In genomic region chr19:5089324-5089723, GRCm38 (mm10) we compare ENCODE assay signal across 9 mouse cellular contexts. TPM values are rescaled to one million over a fixed set of nuclear protein-coding genes. Genes with fewer than 3 reads are reported as not detected.
DNase-seq lines count a peak whose midpoint lies in the region; ATAC-seq and TF ChIP-seq lines count a peak whose summit lies in the region.
"Had no signal": no experiment of that assay in that cellular context is flagged by ENCODE, and none has a peak within 500 bp of the region (broad histone marks: within the 10 kb centered on the region; RNA-seq: fewer than 3 reads in every experiment).

No protein-coding gene starts in this region.

- no peak for TF ChIP-seq POLR2A in heart, adult 2 months (IDR thresholded peaks at IDR 0.05; ENCODE audit: insufficient read depth, low read depth, low read length)

- H3K4me1 ChIP-seq in heart, postnatal 0 days (ENCODE audit: control insufficient read depth, insufficient read depth), result peaks cover 14% of the 10 kb centered on the region
- H3K4me1 ChIP-seq in heart, adult 2 months (ENCODE audit: control insufficient read depth, insufficient read depth, low read length), result peaks cover 7% of the 10 kb centered on the region
- peaks cover 28% of the 10 kb centered on the region for H3K4me1 ChIP-seq in hindbrain, embryonic 14.5 days (replicated peaks; ENCODE audit: control insufficient read depth, insufficient read depth, low read length)
- H3K4me1 ChIP-seq in midbrain, embryonic 14.5 days (ENCODE audit: control insufficient read depth, insufficient read depth, low read length), result peaks cover 23% of the 10 kb centered on the region

- no peak for TF ChIP-seq EP300 in heart, postnatal 0 days (IDR thresholded peaks at IDR 0.05; ENCODE audit: low read depth)
- no peak for TF ChIP-seq EP300 in heart, adult 2 months (IDR thresholded peaks at IDR 0.05; ENCODE audit: insufficient read depth, low read depth, low read length)

- H3K79me2 ChIP-seq in heart, adult 2 months (replicated peaks; ENCODE audit: control insufficient read depth, insufficient read depth, low read length), result no peaks in the 10 kb centered on the region

- intact Hi-C loops in heart, adult 2 months (cut with DNase I), result loop anchor here (2.0 to 5.0 kb wide), 2 partner anchors 17 to 52 kb away; partner anchors contain the start of genes AC124502.3, B4gat1 and Rab1b

- H3K9ac ChIP-seq in heart, postnatal 0 days (replicated peaks; ENCODE audit: low read depth, low read length), result no peak overlapping the region
- H3K9ac ChIP-seq in heart, adult 2 months (ENCODE audit: low read depth, low read length), result no peak overlapping the region
- peak overlapping the region; percentile 73; the same call in 1 of the 2 replicates for H3K9ac ChIP-seq in hindbrain, embryonic 14.5 days
- 0 out of 2 replicates have a peak overlapping the region, but pooled peaks have one; percentile 67 for H3K9ac ChIP-seq in midbrain, embryonic 14.5 days (replicated peaks; ENCODE audit: low read length)

- DNase-seq in heart, postnatal 0 days (ENCODE audit: low spot score), result no peak
- DNase-seq in heart, adult 2 months, result no peak
- peak; percentile 68 for DNase-seq in cerebellum, adult 9-11 months
- DNase-seq in hindbrain, embryonic 14.5 days (ENCODE audit: low spot score), result no peak
- DNase-seq in midbrain, embryonic 14.5 days, result no peak
- no peak for DNase-seq in urinary bladder, postnatal 10 days (ENCODE audit: low spot score)
- no peak for DNase-seq in left cerebral cortex, adult 18-20 months (ENCODE audit: low spot score in 2 of 2)
- DNase-seq in ovary, postnatal 36 days (ENCODE audit: low spot score), result no peak
- DNase-seq: right cerebral cortex, postnatal 14 days had no signal

- no peak for ATAC-seq in heart, postnatal 0 days (ENCODE audit: insufficient read depth, low read depth)
- ATAC-seq in hindbrain, embryonic 14.5 days (ENCODE audit: low FRiP score), result no peak
- no peak for ATAC-seq in midbrain, embryonic 14.5 days (ENCODE audit: low FRiP score, low TSS enrichment)

- no peak overlapping the region for H3K27ac ChIP-seq in heart, postnatal 0 days (ENCODE audit: low read depth)
- no peak overlapping the region for H3K27ac ChIP-seq in heart, adult 2 months
- H3K27ac ChIP-seq in hindbrain, embryonic 14.5 days, result no peak overlapping the region
- H3K27ac ChIP-seq in midbrain, embryonic 14.5 days (replicated peaks; ENCODE audit: low read depth, low read length), result no peak overlapping the region

- TF ChIP-seq CTCF in heart, postnatal 0 days (IDR thresholded peaks at IDR 0.05; ENCODE audit: low read depth), result no peak
- no peak for TF ChIP-seq CTCF in heart, adult 2 months (IDR thresholded peaks at IDR 0.05)

- no peaks in the 10 kb centered on the region for H3K9me3 ChIP-seq in heart, postnatal 0 days (replicated peaks; ENCODE audit: control insufficient read depth, low read length)
- H3K9me3 ChIP-seq in hindbrain, embryonic 14.5 days (ENCODE audit: control insufficient read depth, low read length), result no peaks in the 10 kb centered on the region
- H3K9me3 ChIP-seq in midbrain, embryonic 14.5 days (ENCODE audit: control insufficient read depth, low read length), result no peaks in the 10 kb centered on the region

- H3K4me2 ChIP-seq in heart, postnatal 0 days (ENCODE audit: low read depth, low read length), result peak overlapping the region; percentile 98
- H3K4me2 ChIP-seq in hindbrain, embryonic 14.5 days (replicated peaks), result peak overlapping the region; percentile 69
- peak overlapping the region; percentile 74 for H3K4me2 ChIP-seq in midbrain, embryonic 14.5 days (ENCODE audit: low read length)

- peaks cover 22% of the 10 kb centered on the region for H3K27me3 ChIP-seq in heart, postnatal 0 days (ENCODE audit: control insufficient read depth, insufficient read depth, low read length)
- peaks cover 6% of the 10 kb centered on the region; the same call in 1 of the 2 replicates for H3K27me3 ChIP-seq in heart, adult 2 months (ENCODE audit: control insufficient read depth, insufficient read depth, low read length)
- peaks cover 20% of the 10 kb centered on the region for H3K27me3 ChIP-seq in hindbrain, embryonic 14.5 days (ENCODE audit: control insufficient read depth, insufficient read depth, low read length)
- H3K27me3 ChIP-seq in midbrain, embryonic 14.5 days (ENCODE audit: control insufficient read depth, insufficient read depth, low read length), result peaks cover 21% of the 10 kb centered on the region

- peak overlapping the region; percentile 82 for H3K4me3 ChIP-seq in heart, postnatal 0 days (ENCODE audit: low read depth, low read length)
- no peak overlapping the region for H3K4me3 ChIP-seq in heart, adult 2 months
- H3K4me3 ChIP-seq in hindbrain, embryonic 14.5 days (replicated peaks; ENCODE audit: low read length), result peak overlapping the region; percentile 80
- H3K4me3 ChIP-seq in midbrain, embryonic 14.5 days (replicated peaks; ENCODE audit: low read depth, low read length), result peak overlapping the region; percentile 75

- peaks cover 22% of the 10 kb centered on the region for H3K36me3 ChIP-seq in heart, postnatal 0 days (replicated peaks; ENCODE audit: control insufficient read depth, insufficient read depth, low read length)
- H3K36me3 ChIP-seq in heart, adult 2 months (ENCODE audit: control insufficient read depth, insufficient read depth, low read length), result no peaks in the 10 kb centered on the region
- H3K36me3 ChIP-seq in hindbrain, embryonic 14.5 days (replicated peaks; ENCODE audit: control insufficient read depth, insufficient read depth), result peaks cover 40% of the 10 kb centered on the region
- H3K36me3 ChIP-seq in midbrain, embryonic 14.5 days (ENCODE audit: control insufficient read depth, insufficient read depth, low read length), result peaks cover 42% of the 10 kb centered on the region

- WGBS in heart, postnatal 0 days, result 84% methylated on average over 4 of the region's 4 CpGs
- 89% methylated on average over 4 of the region's 4 CpGs for WGBS in heart, adult 2 months
- WGBS in hindbrain, embryonic 14.5 days, result 89% methylated on average over 4 of the region's 4 CpGs
- 90% methylated on average over 4 of the region's 4 CpGs for WGBS in midbrain, embryonic 14.5 days

RNA-seq across cellular contexts. Expression of gene Yif1a, which starts 1.0 kb away (rescaled TPM):
- total RNA-seq in heart, postnatal 0 days (2014; rRNA removed; ENCODE audit: low replicate concordance), result 160 and 168 TPM in 2 replicates
- polyA plus RNA-seq in heart, postnatal 0 days (2015; fragmentation: Nextera tagmentation; extraction: Ambion mirVana), result 109 and 120 TPM in 2 replicates
- 100 to 1,000 TPM in 1 of 2 experiments, 10 to 100 TPM in 1; 90.8 to 108 TPM for total RNA-seq in heart, adult 2 months (2021)
- 242 and 247 TPM in 2 replicates for polyA plus RNA-seq in heart, adult 2 months (2012; rRNA removed)
- polyA plus RNA-seq in hindbrain, embryonic 14.5 days (2014; fragmentation: Nextera tagmentation; extraction: Ambion mirVana), result 62.4 and 72.6 TPM in 2 replicates
- 62.2 and 62.7 TPM in 2 replicates for polyA plus RNA-seq in midbrain, embryonic 14.5 days (2014; fragmentation: Nextera tagmentation; extraction: Ambion mirVana)
- 10 to 100 TPM; 21.6 to 25.5 TPM for total RNA-seq in left cerebral cortex, adult 18-20 months (2021)

RNA-seq across cellular contexts. Expression of gene Tmem151a, which starts 4.0 kb away (rescaled TPM):
- 2.6 and 4.3 TPM in 2 replicates for total RNA-seq in heart, postnatal 0 days (2014; rRNA removed; ENCODE audit: low replicate concordance)
- 3.0 and 3.3 TPM in 2 replicates for polyA plus RNA-seq in heart, postnatal 0 days (2015; fragmentation: Nextera tagmentation; extraction: Ambion mirVana)
- 1 to 10 TPM; 2.6 to 2.8 TPM for total RNA-seq in heart, adult 2 months (2021)
- polyA plus RNA-seq in heart, adult 2 months (2012; rRNA removed), result 1.9 and 3.3 TPM in 2 replicates
- polyA plus RNA-seq in hindbrain, embryonic 14.5 days (2014; fragmentation: Nextera tagmentation; extraction: Ambion mirVana), result 20.7 and 23.8 TPM in 2 replicates
- polyA plus RNA-seq in midbrain, embryonic 14.5 days (2014; fragmentation: Nextera tagmentation; extraction: Ambion mirVana), result 8.3 and 15.7 TPM in 2 replicates
- 100 to 1,000 TPM; 146 to 149 TPM for total RNA-seq in left cerebral cortex, adult 18-20 months (2021)

RNA-seq across cellular contexts. Expression of gene Cnih2, which starts 9.0 kb away (rescaled TPM):
- 5.6 TPM in 1 of 2 replicates, not detected in the other for total RNA-seq in heart, postnatal 0 days (2014; rRNA removed; ENCODE audit: low replicate concordance)
- 1.1 and 1.2 TPM in 2 replicates for polyA plus RNA-seq in heart, postnatal 0 days (2015; fragmentation: Nextera tagmentation; extraction: Ambion mirVana)
- not detected for total RNA-seq in heart, adult 2 months (2021)
- 0.53 and 0.70 TPM in 2 replicates for polyA plus RNA-seq in heart, adult 2 months (2012; rRNA removed)
- polyA plus RNA-seq in hindbrain, embryonic 14.5 days (2014; fragmentation: Nextera tagmentation; extraction: Ambion mirVana), result 485 and 502 TPM in 2 replicates
- 518 and 616 TPM in 2 replicates for polyA plus RNA-seq in midbrain, embryonic 14.5 days (2014; fragmentation: Nextera tagmentation; extraction: Ambion mirVana)
- 100 to 1,000 TPM; 215 to 221 TPM for total RNA-seq in left cerebral cortex, adult 18-20 months (2021)

RNA-seq across cellular contexts. Expression of gene Rab1b, which starts 17.5 kb away (rescaled TPM):
- 384 and 424 TPM in 2 replicates for total RNA-seq in heart, postnatal 0 days (2014; rRNA removed; ENCODE audit: low replicate concordance)
- polyA plus RNA-seq in heart, postnatal 0 days (2015; fragmentation: Nextera tagmentation; extraction: Ambion mirVana), result 230 and 231 TPM in 2 replicates
- total RNA-seq in heart, adult 2 months (2021), result 100 to 1,000 TPM; 173 to 195 TPM
- 221 and 231 TPM in 2 replicates for polyA plus RNA-seq in heart, adult 2 months (2012; rRNA removed)
- polyA plus RNA-seq in hindbrain, embryonic 14.5 days (2014; fragmentation: Nextera tagmentation; extraction: Ambion mirVana), result 210 and 213 TPM in 2 replicates
- 227 and 228 TPM in 2 replicates for polyA plus RNA-seq in midbrain, embryonic 14.5 days (2014; fragmentation: Nextera tagmentation; extraction: Ambion mirVana)
- total RNA-seq in left cerebral cortex, adult 18-20 months (2021), result 100 to 1,000 TPM; 157 to 165 TPM

RNA-seq across cellular contexts. Expression of gene Cd248, which starts 21.4 kb away (rescaled TPM):
- 19.8 and 24.4 TPM in 2 replicates for total RNA-seq in heart, postnatal 0 days (2014; rRNA removed; ENCODE audit: low replicate concordance)
- 7.8 and 8.8 TPM in 2 replicates for polyA plus RNA-seq in heart, postnatal 0 days (2015; fragmentation: Nextera tagmentation; extraction: Ambion mirVana)
- 10 to 100 TPM in 1 of 2 experiments, 1 to 10 TPM in 1; 9.3 to 12.2 TPM for total RNA-seq in heart, adult 2 months (2021)
- polyA plus RNA-seq in heart, adult 2 months (2012; rRNA removed), result 18.1 and 20.0 TPM in 2 replicates
- polyA plus RNA-seq in hindbrain, embryonic 14.5 days (2014; fragmentation: Nextera tagmentation; extraction: Ambion mirVana), result 23.8 and 26.4 TPM in 2 replicates
- 6.2 and 20.4 TPM in 2 replicates for polyA plus RNA-seq in midbrain, embryonic 14.5 days (2014; fragmentation: Nextera tagmentation; extraction: Ambion mirVana)
- total RNA-seq in left cerebral cortex, adult 18-20 months (2021), result 1 to 10 TPM; 3.5 to 4.5 TPM

Comparison
In these comparisons a context has a peak if more than half of its experiments do, and no peak if none do; other contexts are left out.
1. H3K9ac ChIP-seq: peak in hindbrain, embryonic 14.5 days (single experiment) and midbrain, embryonic 14.5 days (single experiment); none in heart, postnatal 0 days (single experiment) and heart, adult 2 months (single experiment).
2. RNA of gene Cnih2, which starts 9.0 kb away (polyA plus RNA-seq): 518 to 616 TPM in midbrain, embryonic 14.5 days and 485 to 502 TPM in hindbrain, embryonic 14.5 days; 1.1 to 1.2 TPM in heart, postnatal 0 days and 0.53 to 0.70 TPM in heart, adult 2 months; every median in the first group is over 100 times any median in the second.
3. Peak in every context shown above with its lines, with median percentiles within 50 percentile points of each other: H3K4me2 ChIP-seq.